Mouse (Mus musculus) midbrain, embryonic 12.5 days (tissue): Measurements from ENCODE around the gene Med13. TPM values are rescaled to one million over a fixed set of nuclear protein-coding genes. Genes with fewer than 3 reads are reported as not detected.
A peak's percentile ranks its signal among the peaks of the same experiment; 100 is the strongest.

Experiments
- ATAC-seq: fragments of 200-750 bp; cut with Nextera tagmentation; 2 replicates; pipeline ENCODE4 v1.8.0; 2017; ENCODE audit warnings: low read depth, moderate TSS enrichment, moderate library complexity; ENCODE audit not compliant: low FRiP score
- H3K27ac ChIP-seq: fragments of 300-500 bp; sonication (generic); replicated peaks from 2 replicates; pipeline ENCODE4 v1.5.1; 2016; ENCODE audit warnings: mild to moderate bottlenecking
- H3K27me3 ChIP-seq: fragments of 300-500 bp; sonication (generic); 2 replicates; pipeline ENCODE4 v1.6.1; 2016; ENCODE audit warnings: mild to moderate bottlenecking
- H3K36me3 ChIP-seq: fragments of 300-500 bp; sonication (generic); 2 replicates; pipeline ENCODE4 v1.6.1; 2016
- H3K4me1 ChIP-seq: fragments of 300-500 bp; sonication (generic); 2 replicates; pipeline ENCODE4 v1.6.1; 2016
- H3K4me2 ChIP-seq: fragments of 300-500 bp; sonication (generic); replicated peaks from 2 replicates; pipeline ENCODE4 v1.6.1; 2016; ENCODE audit warnings: mild to moderate bottlenecking, moderate library complexity
- H3K4me3 ChIP-seq: fragments of 300-500 bp; sonication (generic); 2 replicates; pipeline ENCODE4 v1.5.1; 2016; ENCODE audit warnings: mild to moderate bottlenecking
- H3K9ac ChIP-seq: fragments of 300-500 bp; sonication (generic); replicated peaks from 2 replicates; pipeline ENCODE4 v1.6.1; 2016; ENCODE audit warnings: mild to moderate bottlenecking, moderate library complexity
- H3K9me3 ChIP-seq: fragments of 300-500 bp; sonication (generic); 2 replicates; pipeline ENCODE4 v1.6.1; 2016; ENCODE audit warnings: mild to moderate bottlenecking
- WGBS: fragments of 180-500 bp; shearing (Covaris S2); methylation state at CpG from one replicate; pipeline ENCODE4 v1.1.7; 2016; 5-methylcytosine and 5-hydroxymethylcytosine counted together
- polyA plus RNA-seq: library from polyadenylated mRNA; unstranded; fragments of >200 nt; fragmentation: Nextera tagmentation; extraction: Ambion mirVana; gene quantifications from 2 replicates; pipeline ENCODE4 v1.2.1, GENCODE M21; 2016

Gene Med13
- polyA plus RNA-seq, 1 experiment from 2014 or later = 13.6 TPM

GRCm38 (mm10) chr11:86257054-86257453, 100.3 kb downstream of the Med13 start:
- Histone ChIP-seq H3K27ac (peak overlapping the region; percentile 70), H3K27me3 (no peaks in the 10 kb centered on the region), H3K4me1 (peaks cover 14% of the 10 kb centered on the region), H3K9me3 (no peaks in the 10 kb centered on the region), H3K36me3 (peaks cover 19% of the 10 kb centered on the region), H3K4me2 (peak overlapping the region; percentile 71), H3K4me3 (peak overlapping the region; percentile 76), H3K9ac (peak overlapping the region; percentile 83)
- 0 out of 2 replicates have a peak, but pooled peaks have one; percentile 19 for ATAC-seq
- WGBS = under 1% methylated on average over 22 of the region's 22 CpGs

- Histone ChIP-seq H3K4me3 (no peak overlapping the region), H3K9ac (no peak overlapping the region), H3K9me3 (no peaks in the 10 kb centered on the region), H3K27me3 (no peaks in the 10 kb centered on the region), H3K4me1 (peaks cover 14% of the 10 kb centered on the region), H3K27ac (no peak overlapping the region), H3K4me2 (no peak overlapping the region), H3K36me3 (peaks cover 49% of the 10 kb centered on the region)
- 90% methylated on average over 1 of the region's 1 CpGs for WGBS
- no peak for ATAC-seq
These were observed 104.1 kb downstream of the Med13 start for GRCm38 (mm10) chr11:86253342-86253741.

GRCm38 (mm10) chr11:86232446-86232845, 125.0 kb downstream of the Med13 start:
- Histone ChIP-seq H3K9ac (no peak overlapping the region), H3K4me3 (no peak overlapping the region), H3K27me3 (no peaks in the 10 kb centered on the region), H3K36me3 (peaks cover 61% of the 10 kb centered on the region), H3K27ac (no peak overlapping the region), H3K9me3 (no peaks in the 10 kb centered on the region), H3K4me2 (no peak overlapping the region), H3K4me1 (no peaks in the 10 kb centered on the region)
- 90% methylated on average over 4 of the region's 4 CpGs for WGBS
- ATAC-seq = no peak

- no peak overlapping the region for H3K9ac ChIP-seq
- no peaks in the 10 kb centered on the region for H3K4me1 ChIP-seq
- no peak for ATAC-seq
- H3K9me3 ChIP-seq = no peaks in the 10 kb centered on the region
- 96% methylated on average over 13 of the region's 13 CpGs for WGBS
- H3K4me3 ChIP-seq = no peak overlapping the region
- H3K36me3 ChIP-seq = peaks cover 64% of the 10 kb centered on the region
- H3K4me2 ChIP-seq = no peak overlapping the region
- H3K27ac ChIP-seq = no peak overlapping the region
- H3K27me3 ChIP-seq = no peaks in the 10 kb centered on the region
These were observed 125.5 kb downstream of the Med13 start for GRCm38 (mm10) chr11:86231781-86232350.

- Histone ChIP-seq H3K9ac (no peak overlapping the region), H3K36me3 (peaks cover 76% of the 10 kb centered on the region), H3K9me3 (no peaks in the 10 kb centered on the region), H3K4me3 (no peak overlapping the region), H3K4me1 (no peaks in the 10 kb centered on the region), H3K27me3 (no peaks in the 10 kb centered on the region), H3K4me2 (no peak overlapping the region), H3K27ac (no peak overlapping the region)
- WGBS = 92% methylated on average over 8 of the region's 8 CpGs
- ATAC-seq = no peak
These were observed 130.7 kb downstream of the Med13 start for GRCm38 (mm10) chr11:86226646-86227180.

GRCm38 (mm10) chr11:86225761-86226160, 131.6 kb downstream of the Med13 start:
- 82% methylated on average over 4 of the region's 4 CpGs for WGBS
- Histone ChIP-seq H3K27me3 (no peaks in the 10 kb centered on the region), H3K36me3 (peaks cover 70% of the 10 kb centered on the region), H3K9me3 (no peaks in the 10 kb centered on the region), H3K4me3 (no peak overlapping the region), H3K4me1 (no peaks in the 10 kb centered on the region), H3K27ac (no peak overlapping the region), H3K9ac (no peak overlapping the region), H3K4me2 (no peak overlapping the region)
- ATAC-seq = no peak

Other genes with a start within 250 kb of the Med13 start
- gene Brip1, start 156.4 kb downstream of the Med13 start, polyA plus RNA-seq = 6.9 and 7.6 TPM in 2 replicates
- 48.3 and 51.6 TPM in 2 replicates for gene Ints2, start 100.0 kb downstream of the Med13 start, polyA plus RNA-seq
- gene Rnft1, start 127.1 kb upstream of the Med13 start, polyA plus RNA-seq = 20.4 and 22.5 TPM in 2 replicates
- 60.5 and 65.9 TPM in 2 replicates for gene Rps6kb1, start 187.2 kb upstream of the Med13 start, polyA plus RNA-seq
- 9.4 and 9.6 TPM in 2 replicates for gene Tubd1, start 187.4 kb upstream of the Med13 start, polyA plus RNA-seq